Mouse (Mus musculus): ENCODE results near the gene Tiparp. TPM values are rescaled to one million over a fixed set of nuclear protein-coding genes. Genes with fewer than 3 reads are reported as not detected.

Tiparp gene
- polyA plus RNA-seq, 1 experiment, result 6.6 TPM

- Histone ChIP-seq H3K4me3 (ENCODE audit: control insufficient read depth, insufficient read depth, low read length) (no peak overlapping the region), H3K4me1 (replicated peaks; ENCODE audit: control insufficient read depth, insufficient read depth, low read length) (no peaks in the 10 kb centered on the region), H3K36me3 (ENCODE audit: control insufficient read depth, insufficient read depth, low read length) (no peaks in the 10 kb centered on the region), H3K27me3 (ENCODE audit: control insufficient read depth, insufficient read depth, low read length) (no peaks in the 10 kb centered on the region), H3K27ac (ENCODE audit: control insufficient read depth, insufficient read depth, low read length) (no peak overlapping the region)
- DNase-seq, result no peak
- TF ChIP-seq POLR2A (IDR thresholded peaks at IDR 0.05; ENCODE audit: control insufficient read depth, extremely low read depth, insufficient read depth, low read length, poor library complexity), result no peak
- no peak for TF ChIP-seq CTCF (IDR thresholded peaks at IDR 0.05; ENCODE audit: borderline replicate concordance, control insufficient read depth, extremely low read depth, insufficient read depth, low read length, poor library complexity)
- 92% methylated on average over 1 of the region's 1 CpGs for WGBS
These were observed 39.5 kb upstream of the Tiparp start for GRCm38 (mm10) chr3:65488556-65489244.

- no peak for TF ChIP-seq POLR2A (IDR thresholded peaks at IDR 0.05; ENCODE audit: control insufficient read depth, extremely low read depth, insufficient read depth, low read length, poor library complexity)
- no peak for TF ChIP-seq CTCF (IDR thresholded peaks at IDR 0.05; ENCODE audit: borderline replicate concordance, control insufficient read depth, extremely low read depth, insufficient read depth, low read length, poor library complexity)
- H3K27me3 ChIP-seq (ENCODE audit: control insufficient read depth, insufficient read depth, low read length), result no peaks in the 10 kb centered on the region
- H3K4me3 ChIP-seq (ENCODE audit: control insufficient read depth, insufficient read depth, low read length), result no peak overlapping the region
- H3K27ac ChIP-seq (ENCODE audit: control insufficient read depth, insufficient read depth, low read length), result no peak overlapping the region
- DNase-seq, result no peak
- WGBS, result 98% methylated on average over 6 of the region's 6 CpGs
- no peaks in the 10 kb centered on the region for H3K4me1 ChIP-seq (replicated peaks; ENCODE audit: control insufficient read depth, insufficient read depth, low read length)
- no peaks in the 10 kb centered on the region for H3K36me3 ChIP-seq (ENCODE audit: control insufficient read depth, insufficient read depth, low read length)
These were observed 38.6 kb upstream of the Tiparp start for GRCm38 (mm10) chr3:65489601-65490000.

DNA sequence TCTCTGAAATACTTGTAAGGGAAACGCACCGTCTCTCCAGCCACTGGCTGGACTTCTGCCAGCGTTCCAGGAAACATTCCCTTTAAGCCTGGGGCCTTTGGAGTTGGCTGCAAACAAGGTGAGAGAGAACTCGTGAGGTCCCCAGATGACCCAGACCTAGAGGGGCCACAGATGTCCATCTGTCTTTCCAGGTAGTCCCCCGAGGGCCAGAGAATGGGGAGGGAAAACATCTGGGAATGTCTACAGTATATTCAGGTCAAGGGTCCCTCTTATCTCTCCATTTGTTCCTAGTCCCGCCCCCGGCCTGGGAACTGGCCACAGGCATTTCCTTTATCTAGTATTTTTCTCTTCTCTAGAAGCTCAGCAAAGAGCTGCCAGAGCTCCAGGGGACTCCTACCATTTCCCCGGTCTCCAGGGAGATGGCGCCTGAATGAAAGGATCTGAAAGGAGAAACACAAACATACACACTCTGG lies 33.9 kb upstream of the Tiparp start:
- Histone ChIP-seq H3K4me1 (replicated peaks; ENCODE audit: control insufficient read depth, insufficient read depth, low read length) (no peaks in the 10 kb centered on the region), H3K27me3 (ENCODE audit: control insufficient read depth, insufficient read depth, low read length) (no peaks in the 10 kb centered on the region), H3K4me3 (ENCODE audit: control insufficient read depth, insufficient read depth, low read length) (no peak overlapping the region), H3K36me3 (ENCODE audit: control insufficient read depth, insufficient read depth, low read length) (no peaks in the 10 kb centered on the region), H3K27ac (ENCODE audit: control insufficient read depth, insufficient read depth, low read length) (no peak overlapping the region)
- DNase-seq, result no peak
- 87% methylated on average over 9 of the region's 9 CpGs for WGBS
- TF ChIP-seq POLR2A (IDR thresholded peaks at IDR 0.05; ENCODE audit: control insufficient read depth, extremely low read depth, insufficient read depth, low read length, poor library complexity) (no peak), CTCF (IDR thresholded peaks at IDR 0.05; ENCODE audit: borderline replicate concordance, control insufficient read depth, extremely low read depth, insufficient read depth, low read length, poor library complexity) (no peak)

GRCm38 (mm10) chr3:65507766-65508165 lies 20.4 kb upstream of the Tiparp start:
- no peak overlapping the region for H3K4me3 ChIP-seq (ENCODE audit: control insufficient read depth, insufficient read depth, low read length)
- H3K27me3 ChIP-seq (ENCODE audit: control insufficient read depth, insufficient read depth, low read length), result no peaks in the 10 kb centered on the region
- no peak for TF ChIP-seq POLR2A (IDR thresholded peaks at IDR 0.05; ENCODE audit: control insufficient read depth, extremely low read depth, insufficient read depth, low read length, poor library complexity)
- no peak for TF ChIP-seq CTCF (IDR thresholded peaks at IDR 0.05; ENCODE audit: borderline replicate concordance, control insufficient read depth, extremely low read depth, insufficient read depth, low read length, poor library complexity)
- no peaks in the 10 kb centered on the region for H3K4me1 ChIP-seq (replicated peaks; ENCODE audit: control insufficient read depth, insufficient read depth, low read length)
- H3K36me3 ChIP-seq (ENCODE audit: control insufficient read depth, insufficient read depth, low read length), result no peaks in the 10 kb centered on the region
- DNase-seq, result no peak
- WGBS, result 87% methylated on average over 2 of the region's 2 CpGs
- H3K27ac ChIP-seq (ENCODE audit: control insufficient read depth, insufficient read depth, low read length), result no peak overlapping the region

DNA sequence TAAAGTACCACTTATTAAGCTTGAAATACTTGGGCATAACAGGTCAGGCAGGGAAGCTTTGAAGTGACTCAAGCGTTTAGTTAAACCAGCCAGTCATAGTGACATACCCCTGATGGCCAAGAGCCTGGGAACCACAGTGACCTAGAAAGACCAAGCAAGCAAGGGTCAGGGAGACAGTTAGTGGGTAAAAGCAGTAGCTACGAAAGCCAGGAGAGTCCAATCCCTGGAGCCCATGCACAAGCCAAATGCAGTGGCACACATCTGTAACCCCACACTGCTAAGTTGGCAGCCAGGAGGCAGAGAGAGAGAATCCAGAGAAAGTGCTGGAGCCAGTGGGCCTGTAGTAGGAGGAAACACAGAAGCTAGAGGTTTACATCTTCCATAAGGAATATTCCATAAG lies 17.6 kb upstream of the Tiparp start:
- H3K4me1 ChIP-seq (replicated peaks; ENCODE audit: control insufficient read depth, insufficient read depth, low read length), result no peaks in the 10 kb centered on the region
- no peak overlapping the region for H3K4me3 ChIP-seq (ENCODE audit: control insufficient read depth, insufficient read depth, low read length)
- WGBS, result 95% methylated on average over 2 of the region's 2 CpGs
- no peak for TF ChIP-seq POLR2A (IDR thresholded peaks at IDR 0.05; ENCODE audit: control insufficient read depth, extremely low read depth, insufficient read depth, low read length, poor library complexity)
- TF ChIP-seq CTCF (IDR thresholded peaks at IDR 0.05; ENCODE audit: borderline replicate concordance, control insufficient read depth, extremely low read depth, insufficient read depth, low read length, poor library complexity), result no peak
- H3K27me3 ChIP-seq (ENCODE audit: control insufficient read depth, insufficient read depth, low read length), result no peaks in the 10 kb centered on the region
- no peak for DNase-seq
- H3K27ac ChIP-seq (ENCODE audit: control insufficient read depth, insufficient read depth, low read length), result no peak overlapping the region
- H3K36me3 ChIP-seq (ENCODE audit: control insufficient read depth, insufficient read depth, low read length), result no peaks in the 10 kb centered on the region

GRCm38 (mm10) chr3:65515751-65516150 lies 12.5 kb upstream of the Tiparp start:
- no peak overlapping the region for H3K4me3 ChIP-seq (ENCODE audit: control insufficient read depth, insufficient read depth, low read length)
- no peaks in the 10 kb centered on the region for H3K36me3 ChIP-seq (ENCODE audit: control insufficient read depth, insufficient read depth, low read length)
- DNase-seq, result no peak
- no peak for TF ChIP-seq CTCF (IDR thresholded peaks at IDR 0.05; ENCODE audit: borderline replicate concordance, control insufficient read depth, extremely low read depth, insufficient read depth, low read length, poor library complexity)
- no peak for TF ChIP-seq POLR2A (IDR thresholded peaks at IDR 0.05; ENCODE audit: control insufficient read depth, extremely low read depth, insufficient read depth, low read length, poor library complexity)
- no peaks in the 10 kb centered on the region; the same call in 1 of the 2 replicates for H3K27me3 ChIP-seq (ENCODE audit: control insufficient read depth, insufficient read depth, low read length)
- 0 out of 2 replicates have a peak, but pooled peaks cover 6% of the 10 kb centered on the region for H3K4me1 ChIP-seq (replicated peaks; ENCODE audit: control insufficient read depth, insufficient read depth, low read length)
- whole genome bisulfite sequencing, result 23% methylated on average over 2 of the region's 2 CpGs
- H3K27ac ChIP-seq (ENCODE audit: control insufficient read depth, insufficient read depth, low read length), result no peak overlapping the region

Data from thymus, adult 2 months (tissue).